Mouse (Mus musculus) intestine, embryonic 15.5 days (tissue): ENCODE measurements around the gene Flywch1. TPM values are rescaled to one million over a fixed set of nuclear protein-coding genes. Genes with fewer than 3 reads are reported as not detected.
A peak's percentile ranks its signal among the peaks of the same experiment; 100 is the strongest.

Experiments
- ATAC-seq: fragments of 200-750 bp; cut with Nextera tagmentation; 2 replicates; pipeline ENCODE4 v1.8.0; 2017; ENCODE audit warnings: moderate TSS enrichment, moderate library complexity
- H3K27ac ChIP-seq: fragments of 300-500 bp; sonication (generic); 2 replicates; pipeline ENCODE4 v1.5.1; 2015; ENCODE audit warnings: mild to moderate bottlenecking, inconsistent platforms
- H3K27me3 ChIP-seq: fragments of 300-500 bp; sonication (generic); replicated peaks from 2 replicates; pipeline ENCODE4 v1.6.1; 2015; ENCODE audit warnings: inconsistent platforms
- H3K36me3 ChIP-seq: fragments of 300-500 bp; sonication (generic); 2 replicates; pipeline ENCODE4 v1.6.1; 2015; ENCODE audit warnings: inconsistent platforms
- H3K4me1 ChIP-seq: fragments of 300-500 bp; sonication (generic); replicated peaks from 2 replicates; pipeline ENCODE4 v1.6.1; 2015; ENCODE audit warnings: inconsistent platforms
- H3K4me2 ChIP-seq: fragments of 300-500 bp; sonication (generic); replicated peaks from 2 replicates; pipeline ENCODE4 v1.6.1; 2015; ENCODE audit warnings: mild to moderate bottlenecking, inconsistent platforms
- H3K4me3 ChIP-seq: fragments of 300-500 bp; sonication (generic); replicated peaks from 2 replicates; pipeline ENCODE4 v1.5.1; 2015; ENCODE audit warnings: inconsistent platforms
- H3K9ac ChIP-seq: fragments of 300-500 bp; sonication (generic); 2 replicates; pipeline ENCODE4 v1.6.1; 2015; ENCODE audit warnings: inconsistent platforms
- H3K9me3 ChIP-seq: fragments of 300-500 bp; sonication (generic); 2 replicates; pipeline ENCODE4 v1.6.1; 2016; ENCODE audit warnings: inconsistent platforms
- WGBS: fragments of 180-500 bp; shearing (Covaris S2); methylation state at CpG from one replicate; pipeline ENCODE4 v1.1.7; 2015; 5-methylcytosine and 5-hydroxymethylcytosine counted together
- polyA plus RNA-seq: library from polyadenylated mRNA; unstranded; fragments of >200 nt; fragmentation: Nextera tagmentation; extraction: Ambion mirVana; gene quantifications from 2 replicates; pipeline ENCODE4 v1.2.1, GENCODE M21; 2015

Flywch1 gene
- polyA plus RNA-seq, result 48.3 and 49.4 TPM in 2 replicates

GRCm38 (mm10) chr17:23771284-23772218, at the start of gene Flywch1:
TSS of gene Flywch1 (minus strand) at chr17:23771602.
- 3% methylated on average over 55 of the region's 58 CpGs for WGBS
- Histone ChIP-seq H3K4me1 (0 out of 2 replicates have a peak, but pooled peaks cover 3% of the 10 kb centered on the region), H3K9ac (peak within 1 kb of the TSS; percentile 94), H3K27me3 (no peaks in the 10 kb centered on the region), H3K4me2 (peak within 1 kb of the TSS; percentile 77), H3K4me3 (peak within 1 kb of the TSS; percentile 91), H3K27ac (peak within 1 kb of the TSS; percentile 59), H3K9me3 (no peaks in the 10 kb centered on the region), H3K36me3 (no peaks in the 10 kb centered on the region)
- ATAC-seq, result peak; percentile 98

- no peak overlapping the region for H3K27ac ChIP-seq
- no peak overlapping the region for H3K4me3 ChIP-seq
- no peak for ATAC-seq
- no peaks in the 10 kb centered on the region for H3K4me1 ChIP-seq
- H3K9ac ChIP-seq, result no peak overlapping the region
- no peak overlapping the region for H3K4me2 ChIP-seq
- no peaks in the 10 kb centered on the region for H3K27me3 ChIP-seq
- peaks cover 92% of the 10 kb centered on the region for H3K36me3 ChIP-seq
- peaks cover 5% of the 10 kb centered on the region; the same call in 1 of the 2 replicates for H3K9me3 ChIP-seq
- WGBS, result 97% methylated on average over 5 of the region's 5 CpGs
Measured at GRCm38 (mm10) chr17:23820731-23821130, 49.3 kb upstream of the Flywch1 start.

- Histone ChIP-seq H3K36me3 (peaks cover 93% of the 10 kb centered on the region), H3K4me3 (no peak overlapping the region), H3K4me2 (no peak overlapping the region), H3K27me3 (no peaks in the 10 kb centered on the region), H3K9ac (no peak overlapping the region), H3K4me1 (no peaks in the 10 kb centered on the region), H3K9me3 (peaks cover 5% of the 10 kb centered on the region; the same call in 1 of the 2 replicates), H3K27ac (no peak overlapping the region)
- 97% methylated on average over 25 of the region's 25 CpGs for WGBS
- no peak for ATAC-seq
Measured at GRCm38 (mm10) chr17:23819235-23819634, 47.8 kb upstream of the Flywch1 start.

- no peak overlapping the region for H3K4me3 ChIP-seq
- H3K9me3 ChIP-seq, result peaks cover 5% of the 10 kb centered on the region; the same call in 1 of the 2 replicates
- H3K4me1 ChIP-seq, result no peaks in the 10 kb centered on the region
- H3K27ac ChIP-seq, result no peak overlapping the region
- H3K27me3 ChIP-seq, result no peaks in the 10 kb centered on the region
- H3K36me3 ChIP-seq, result peaks cover 93% of the 10 kb centered on the region
- H3K4me2 ChIP-seq, result no peak overlapping the region
- 94% methylated on average over 8 of the region's 8 CpGs for WGBS
- H3K9ac ChIP-seq, result no peak overlapping the region
- ATAC-seq, result no peak
Measured at GRCm38 (mm10) chr17:23818579-23818978, 47.2 kb upstream of the Flywch1 start.

- peaks cover 83% of the 10 kb centered on the region for H3K36me3 ChIP-seq
- H3K4me3 ChIP-seq, result no peak overlapping the region
- H3K9me3 ChIP-seq, result peaks cover 5% of the 10 kb centered on the region; the same call in 1 of the 2 replicates
- no peak overlapping the region for H3K4me2 ChIP-seq
- no peak overlapping the region for H3K9ac ChIP-seq
- H3K4me1 ChIP-seq, result no peaks in the 10 kb centered on the region
- H3K27ac ChIP-seq, result no peak overlapping the region
- 99% methylated on average over 16 of the region's 16 CpGs for WGBS
- 0 out of 2 replicates have a peak, but pooled peaks have one; percentile 38 for ATAC-seq
- H3K27me3 ChIP-seq, result no peaks in the 10 kb centered on the region
Measured at GRCm38 (mm10) chr17:23815641-23816040, 44.2 kb upstream of the Flywch1 start.

- Histone ChIP-seq H3K27me3 (no peaks in the 10 kb centered on the region), H3K27ac (no peak overlapping the region), H3K9ac (no peak overlapping the region), H3K9me3 (no peaks in the 10 kb centered on the region), H3K4me2 (no peak overlapping the region), H3K4me3 (no peak overlapping the region), H3K36me3 (peaks cover 37% of the 10 kb centered on the region), H3K4me1 (peaks cover 18% of the 10 kb centered on the region)
- no peak for ATAC-seq
- 88% methylated on average over 3 of the region's 3 CpGs for WGBS
Measured at GRCm38 (mm10) chr17:23807918-23808317, 36.5 kb upstream of the Flywch1 start.

- Histone ChIP-seq H3K27me3 (no peaks in the 10 kb centered on the region), H3K27ac (no peak overlapping the region), H3K4me2 (peak overlapping the region; percentile 41), H3K4me3 (0 out of 2 replicates have a peak overlapping the region, but pooled peaks have one; percentile 9), H3K4me1 (peaks cover 18% of the 10 kb centered on the region), H3K36me3 (peaks cover 29% of the 10 kb centered on the region), H3K9ac (no peak overlapping the region), H3K9me3 (no peaks in the 10 kb centered on the region)
- ATAC-seq, result no peak
- 75% methylated on average over 25 of the region's 25 CpGs for WGBS
Measured at GRCm38 (mm10) chr17:23806867-23807266, 35.5 kb upstream of the Flywch1 start.

GRCm38 (mm10) chr17:23804426-23805085, 33.2 kb upstream of the Flywch1 start:
- peak overlapping the region; percentile 96 for H3K9ac ChIP-seq
- peak overlapping the region; percentile 76 for H3K4me2 ChIP-seq
- peak overlapping the region; percentile 98 for H3K4me3 ChIP-seq
- no peak overlapping the region for H3K27ac ChIP-seq
- H3K9me3 ChIP-seq, result no peaks in the 10 kb centered on the region
- peaks cover 12% of the 10 kb centered on the region; the same call in 1 of the 2 replicates for H3K36me3 ChIP-seq
- ATAC-seq, result no peak
- 2% methylated on average over 8 of the region's 8 CpGs for WGBS
- no peaks in the 10 kb centered on the region for H3K27me3 ChIP-seq
- H3K4me1 ChIP-seq, result peaks cover 18% of the 10 kb centered on the region

GRCm38 (mm10) chr17:23803366-23804041, 32.1 kb upstream of the Flywch1 start:
- Histone ChIP-seq H3K27ac (peak overlapping the region; percentile 95), H3K36me3 (0 out of 2 replicates have a peak, but pooled peaks cover 4% of the 10 kb centered on the region), H3K4me2 (peak overlapping the region; percentile 76), H3K4me1 (peaks cover 18% of the 10 kb centered on the region), H3K9ac (peak overlapping the region; percentile 96), H3K9me3 (no peaks in the 10 kb centered on the region), H3K27me3 (no peaks in the 10 kb centered on the region), H3K4me3 (peak overlapping the region; percentile 98)
- WGBS, result under 1% methylated on average over 42 of the region's 83 CpGs
- ATAC-seq, result peak; percentile 79

- Histone ChIP-seq H3K36me3 (0 out of 2 replicates have a peak, but pooled peaks cover 4% of the 10 kb centered on the region), H3K4me3 (peak overlapping the region; percentile 98), H3K9me3 (no peaks in the 10 kb centered on the region), H3K27me3 (no peaks in the 10 kb centered on the region), H3K4me2 (peak overlapping the region; percentile 76), H3K4me1 (peaks cover 18% of the 10 kb centered on the region), H3K9ac (peak overlapping the region; percentile 96), H3K27ac (peak overlapping the region; percentile 95)
- 0% methylated on average over 58 of the region's 60 CpGs for WGBS
- ATAC-seq, result peak; percentile 99
Measured at GRCm38 (mm10) chr17:23802746-23803365, 31.5 kb upstream of the Flywch1 start.

GRCm38 (mm10) chr17:23801627-23802026, 30.2 kb upstream of the Flywch1 start:
- no peak overlapping the region for H3K27ac ChIP-seq
- no peaks in the 10 kb centered on the region for H3K27me3 ChIP-seq
- H3K4me2 ChIP-seq, result no peak overlapping the region
- H3K36me3 ChIP-seq, result no peaks in the 10 kb centered on the region
- no peak overlapping the region for H3K9ac ChIP-seq
- WGBS, result 92% methylated on average over 10 of the region's 10 CpGs
- no peaks in the 10 kb centered on the region for H3K9me3 ChIP-seq
- peaks cover 11% of the 10 kb centered on the region for H3K4me1 ChIP-seq
- ATAC-seq, result no peak
- no peak overlapping the region for H3K4me3 ChIP-seq
